Mouse (Mus musculus): ENCODE measurements around the gene Crb3. TPM values are rescaled to one million over a fixed set of nuclear protein-coding genes. Genes with fewer than 3 reads are reported as not detected.

Gene Crb3
- 1.2 and 2.4 TPM in 2 replicates for polyA plus RNA-seq (2016; fragmentation: Nextera tagmentation; extraction: Ambion mirVana)

- H3K27ac ChIP-seq: no peak within 1 kb of the TSS
- ATAC-seq (ENCODE audit: insufficient number of reproducible peaks, insufficient read depth, low FRiP score, low TSS enrichment, low read depth): peak; percentile 7; the same call in 1 of the 2 replicates
Measured at GRCm38 (mm10) chr17:57058891-57059485, at the start of gene Crb3. Gene Crb3, plus strand, starts transcription at chr17:57059105.

DNA sequence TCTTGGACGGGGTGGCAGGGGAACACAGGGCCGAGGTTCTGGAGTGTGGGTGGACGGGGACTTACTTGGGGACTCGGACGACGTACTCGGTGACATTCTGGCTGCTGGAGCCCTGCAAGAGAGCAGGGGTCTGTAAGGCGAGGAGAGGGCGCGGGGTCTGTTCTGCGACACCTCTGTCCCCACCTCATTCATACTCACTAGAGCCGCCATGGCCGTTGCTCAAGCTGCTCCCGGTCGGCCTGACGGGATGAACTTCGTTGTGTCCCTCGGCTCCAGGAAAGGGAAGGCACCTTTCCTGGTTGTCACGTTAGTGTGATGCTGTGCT is 48.0 kb upstream of the Crb3 start:
- H3K4me2 ChIP-seq: peak overlapping the region; percentile 93
- no peaks in the 10 kb centered on the region for H3K27me3 ChIP-seq
- H3K4me1 ChIP-seq (replicated peaks): peaks cover 17% of the 10 kb centered on the region
- peaks cover 37% of the 10 kb centered on the region for H3K36me3 ChIP-seq
- ATAC-seq (ENCODE audit: insufficient number of reproducible peaks, insufficient read depth, low FRiP score, low TSS enrichment, low read depth): peak; percentile 56
- WGBS: under 1% methylated on average over 19 of the region's 19 CpGs
- peak overlapping the region; percentile 73 for H3K27ac ChIP-seq
- H3K4me3 ChIP-seq (replicated peaks): peak overlapping the region; percentile 71
- H3K9me3 ChIP-seq: no peaks in the 10 kb centered on the region
- H3K9ac ChIP-seq (replicated peaks): peak overlapping the region; percentile 79

More at GRCm38 (mm10) chr17:57058891-57059485, at the start of gene Crb3:
- WGBS: 2% methylated on average over 13 of the region's 22 CpGs
- Histone ChIP-seq H3K4me2 (peak within 1 kb of the TSS; percentile 89), H3K9me3 (no peaks in the 10 kb centered on the region), H3K4me3 (replicated peaks) (peak within 1 kb of the TSS; percentile 82), H3K4me1 (replicated peaks) (peaks cover 15% of the 10 kb centered on the region), H3K27me3 (peaks cover 59% of the 10 kb centered on the region), H3K36me3 (no peaks in the 10 kb centered on the region), H3K9ac (replicated peaks) (peak within 1 kb of the TSS; percentile 66)

DNA sequence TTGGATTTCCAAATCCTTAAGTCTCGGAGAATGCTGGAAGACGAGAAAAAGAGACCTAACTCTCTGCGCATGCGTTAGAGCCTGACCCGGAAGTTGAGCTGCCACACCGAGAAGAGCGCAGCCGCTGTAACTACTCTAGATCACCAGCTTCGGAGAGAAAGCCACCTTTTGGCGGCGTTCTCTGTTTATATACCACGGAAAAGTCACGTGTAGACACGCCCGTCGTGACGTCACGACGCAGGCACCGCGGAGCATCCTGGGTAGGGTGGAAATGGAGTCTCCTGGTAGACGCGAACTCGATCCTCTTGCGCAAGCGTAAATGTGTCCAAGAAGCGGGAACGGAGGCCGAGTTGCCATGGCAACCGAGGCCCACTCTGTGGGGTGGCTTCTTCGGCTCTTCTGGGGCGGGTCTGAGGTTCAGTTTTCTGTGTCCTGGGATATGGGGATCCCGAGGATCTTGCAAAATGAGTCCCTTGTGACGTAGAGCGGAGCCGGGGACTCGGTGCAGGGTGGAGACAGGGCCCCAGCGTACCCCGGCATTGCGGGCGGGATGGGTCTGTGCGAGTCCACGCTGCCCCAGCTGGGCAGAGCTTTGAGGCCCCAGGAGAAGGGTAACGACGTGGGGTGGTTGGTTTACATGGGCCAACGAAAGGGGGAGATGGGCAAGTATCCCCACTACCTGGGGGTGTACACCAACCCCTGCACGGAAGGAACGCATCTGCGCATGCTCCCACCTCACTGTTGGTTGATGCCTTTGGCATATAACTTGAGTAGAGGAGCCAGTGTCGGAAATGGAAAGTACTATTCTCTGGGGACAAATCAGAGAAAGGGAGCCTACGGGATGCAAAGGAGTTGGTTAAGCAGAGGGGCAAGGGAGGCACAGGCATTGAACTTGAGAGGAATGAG is 47.4 kb upstream of the Crb3 start, which contains the start of the genes Gtf2f1 and Gm17949:
Gene Gtf2f1, minus strand, starts transcription at position 53 of the 906 bp plus-strand sequence.
Gene Gm17949, plus strand, starts transcription at position 234 of the 906 bp plus-strand sequence.
- H3K4me1 ChIP-seq (replicated peaks): peaks cover 17% of the 10 kb centered on the region
- H3K36me3 ChIP-seq: peaks cover 31% of the 10 kb centered on the region
- ATAC-seq (ENCODE audit: insufficient number of reproducible peaks, insufficient read depth, low FRiP score, low TSS enrichment, low read depth): peak; percentile 90
- H3K9ac ChIP-seq (replicated peaks): peak within 1 kb of the TSS; percentile 79
- peak within 1 kb of the TSS; percentile 71 for H3K4me3 ChIP-seq (replicated peaks)
- peak within 1 kb of the TSS; percentile 93 for H3K4me2 ChIP-seq
- H3K27me3 ChIP-seq: no peaks in the 10 kb centered on the region
- no peaks in the 10 kb centered on the region for H3K9me3 ChIP-seq
- WGBS: under 1% methylated on average over 51 of the region's 51 CpGs
- peak within 1 kb of the TSS; percentile 93 for H3K27ac ChIP-seq

GRCm38 (mm10) chr17:57012245-57012795 is 46.6 kb upstream of the Crb3 start:
- H3K9ac ChIP-seq (replicated peaks): no peak overlapping the region
- no peaks in the 10 kb centered on the region for H3K27me3 ChIP-seq
- WGBS: 76% methylated on average over 13 of the region's 13 CpGs
- ATAC-seq (ENCODE audit: insufficient number of reproducible peaks, insufficient read depth, low FRiP score, low TSS enrichment, low read depth): no peak
- peak overlapping the region; percentile 93 for H3K4me2 ChIP-seq
- H3K4me3 ChIP-seq (replicated peaks): peak overlapping the region; percentile 71
- H3K27ac ChIP-seq: peak overlapping the region; percentile 93
- H3K36me3 ChIP-seq: peaks cover 22% of the 10 kb centered on the region
- peaks cover 17% of the 10 kb centered on the region for H3K4me1 ChIP-seq (replicated peaks)
- no peaks in the 10 kb centered on the region for H3K9me3 ChIP-seq

- no peak overlapping the region for H3K4me2 ChIP-seq
Measured at GRCm38 (mm10) chr17:57019693-57020092, 39.2 kb upstream of the Crb3 start.

DNA sequence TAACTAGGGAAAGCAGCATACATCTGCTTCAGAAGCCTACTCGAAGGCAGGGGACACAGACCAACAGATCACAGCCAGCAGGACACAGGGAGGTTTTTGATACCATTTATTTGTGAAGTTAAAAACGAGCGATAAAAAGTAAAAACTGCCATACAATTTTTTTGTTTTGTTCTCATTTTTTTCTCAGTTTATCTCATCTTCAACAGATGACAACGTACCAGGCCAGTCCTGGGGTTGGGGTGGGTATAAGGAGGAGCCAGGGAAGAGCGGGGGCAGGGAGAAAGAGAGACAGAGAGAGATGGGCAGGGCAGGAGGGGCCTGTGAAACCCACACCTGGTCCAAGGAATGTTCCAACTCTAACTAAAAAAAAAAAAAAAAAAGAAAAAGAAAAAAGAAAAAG is 37.9 kb upstream of the Crb3 start:
- Histone ChIP-seq H3K27me3 (no peaks in the 10 kb centered on the region), H3K27ac (no peak overlapping the region), H3K4me2 (no peak overlapping the region), H3K4me3 (replicated peaks) (no peak overlapping the region), H3K36me3 (peaks cover 69% of the 10 kb centered on the region), H3K9me3 (no peaks in the 10 kb centered on the region), H3K9ac (replicated peaks) (no peak overlapping the region), H3K4me1 (replicated peaks) (no peaks in the 10 kb centered on the region)
- 93% methylated on average over 5 of the region's 5 CpGs for WGBS
- ATAC-seq (ENCODE audit: insufficient number of reproducible peaks, insufficient read depth, low FRiP score, low TSS enrichment, low read depth): no peak

More at GRCm38 (mm10) chr17:57019693-57020092, 39.2 kb upstream of the Crb3 start:
- H3K9me3 ChIP-seq: no peaks in the 10 kb centered on the region
- H3K27me3 ChIP-seq: no peaks in the 10 kb centered on the region
- WGBS: 86% methylated on average over 2 of the region's 2 CpGs
- ATAC-seq (ENCODE audit: insufficient number of reproducible peaks, insufficient read depth, low FRiP score, low TSS enrichment, low read depth): no peak
- H3K4me3 ChIP-seq (replicated peaks): no peak overlapping the region
- H3K9ac ChIP-seq (replicated peaks): no peak overlapping the region
- no peak overlapping the region for H3K27ac ChIP-seq
- H3K4me1 ChIP-seq (replicated peaks): no peaks in the 10 kb centered on the region
- H3K36me3 ChIP-seq: peaks cover 56% of the 10 kb centered on the region

- peaks cover 17% of the 10 kb centered on the region for H3K4me1 ChIP-seq (replicated peaks)
- no peaks in the 10 kb centered on the region for H3K9me3 ChIP-seq
- H3K4me3 ChIP-seq (replicated peaks): no peak overlapping the region
- no peak overlapping the region for H3K9ac ChIP-seq (replicated peaks)
- no peak for ATAC-seq (ENCODE audit: insufficient number of reproducible peaks, insufficient read depth, low FRiP score, low TSS enrichment, low read depth)
- WGBS: 92% methylated on average over 4 of the region's 4 CpGs
- H3K4me2 ChIP-seq: no peak overlapping the region
- peaks cover 69% of the 10 kb centered on the region for H3K36me3 ChIP-seq
- H3K27me3 ChIP-seq: no peaks in the 10 kb centered on the region
- H3K27ac ChIP-seq: no peak overlapping the region
Measured at GRCm38 (mm10) chr17:57027471-57027870, 31.4 kb upstream of the Crb3 start.

- ATAC-seq (ENCODE audit: insufficient number of reproducible peaks, insufficient read depth, low FRiP score, low TSS enrichment, low read depth): no peak
- peaks cover 47% of the 10 kb centered on the region for H3K36me3 ChIP-seq
- no peaks in the 10 kb centered on the region for H3K9me3 ChIP-seq
- peak overlapping the region; percentile 97 for H3K4me2 ChIP-seq
- peak overlapping the region; percentile 100 for H3K9ac ChIP-seq (replicated peaks)
- peaks cover 18% of the 10 kb centered on the region for H3K4me1 ChIP-seq (replicated peaks)
- H3K4me3 ChIP-seq (replicated peaks): peak overlapping the region; percentile 98
- 39% methylated on average over 8 of the region's 8 CpGs for WGBS
- no peaks in the 10 kb centered on the region for H3K27me3 ChIP-seq
- no peak overlapping the region for H3K27ac ChIP-seq
Measured at GRCm38 (mm10) chr17:57029691-57030090, 29.2 kb upstream of the Crb3 start.

DNA sequence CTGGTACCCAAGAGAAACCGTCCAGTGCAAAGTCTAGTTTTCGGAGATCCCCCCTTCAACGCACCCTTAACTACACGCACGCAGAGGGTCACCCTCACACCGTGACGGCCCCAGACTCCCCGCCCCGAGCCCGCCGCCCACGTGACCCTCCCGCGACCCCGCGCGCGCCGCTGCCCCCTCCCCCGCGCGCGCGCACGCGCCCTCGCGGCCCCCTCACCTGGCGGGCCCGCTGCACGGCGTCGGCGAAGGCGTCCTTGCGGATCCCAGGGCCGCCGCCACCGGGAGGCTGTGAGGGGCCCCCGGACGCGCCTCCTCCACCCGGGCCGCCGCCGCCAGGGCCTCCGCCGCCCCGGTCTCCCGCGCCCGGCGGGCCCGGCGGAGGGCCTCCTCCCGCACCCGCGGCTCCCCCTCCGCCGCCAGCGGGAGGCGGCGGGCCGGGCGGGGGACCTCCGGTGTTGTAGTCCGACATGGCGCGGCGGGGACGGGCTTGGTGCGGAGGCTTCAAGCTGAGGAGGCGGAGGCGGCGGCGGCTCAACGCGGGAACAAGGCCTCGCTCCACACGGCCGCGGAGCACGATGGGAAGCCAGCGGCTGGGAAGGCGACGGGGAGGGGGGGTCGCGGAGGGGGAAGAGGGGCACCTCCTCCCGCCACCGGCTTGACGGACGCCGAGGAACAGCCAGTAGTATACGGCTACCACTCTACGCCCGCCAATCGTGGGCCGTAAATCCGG is 27.8 kb upstream of the Crb3 start, which contains the start of gene Khsrp:
Gene Khsrp, minus strand, starts transcription at position 592 of the 730 bp plus-strand sequence.
- H3K4me3 ChIP-seq (replicated peaks): peak within 1 kb of the TSS; percentile 98
- under 1% methylated on average over 98 of the region's 99 CpGs for WGBS
- peak within 1 kb of the TSS; percentile 94 for H3K27ac ChIP-seq
- H3K36me3 ChIP-seq: peaks cover 33% of the 10 kb centered on the region
- H3K27me3 ChIP-seq: no peaks in the 10 kb centered on the region
- peak within 1 kb of the TSS; percentile 97 for H3K4me2 ChIP-seq
- ATAC-seq (ENCODE audit: insufficient number of reproducible peaks, insufficient read depth, low FRiP score, low TSS enrichment, low read depth): no peak
- peak within 1 kb of the TSS; percentile 100 for H3K9ac ChIP-seq (replicated peaks)
- H3K4me1 ChIP-seq (replicated peaks): peaks cover 18% of the 10 kb centered on the region
- no peaks in the 10 kb centered on the region for H3K9me3 ChIP-seq

GRCm38 (mm10) chr17:57031661-57032420 is 27.1 kb upstream of the Crb3 start:
- Histone ChIP-seq H3K9ac (replicated peaks) (no peak overlapping the region; the same call in 1 of the 2 replicates), H3K27me3 (peaks cover 4% of the 10 kb centered on the region; the same call in 1 of the 2 replicates), H3K9me3 (no peaks in the 10 kb centered on the region), H3K4me1 (replicated peaks) (peaks cover 18% of the 10 kb centered on the region), H3K4me3 (replicated peaks) (peak overlapping the region; percentile 98), H3K36me3 (peaks cover 25% of the 10 kb centered on the region), H3K4me2 (peak overlapping the region; percentile 97), H3K27ac (peak overlapping the region; percentile 81)
- under 1% methylated on average over 38 of the region's 38 CpGs for whole genome bisulfite sequencing
- ATAC-seq (ENCODE audit: insufficient number of reproducible peaks, insufficient read depth, low FRiP score, low TSS enrichment, low read depth): peak; percentile 100

All from limb, embryonic 12.5 days (tissue).